Mouse (Mus musculus) cerebellum, adult 2 months (tissue): ENCODE results near the gene Pcnx4.

Experiments used
- CTCF ChIP-seq: fragments of 200-500 bp; IDR thresholded peaks from 2 replicates; pipeline ENCODE4 v1.5.1; 2011; ENCODE audit warnings: low read depth, mild to moderate bottlenecking, control low read depth, low read length, moderate library complexity, borderline replicate concordance; ENCODE audit not compliant: insufficient read depth
- POLR2A ChIP-seq: fragments of 200-500 bp; IDR thresholded peaks from 2 replicates; pipeline ENCODE4 v1.6.1; 2011; ENCODE audit warnings: low read length, control low read depth, borderline replicate concordance; ENCODE audit not compliant: insufficient read depth

DNA sequence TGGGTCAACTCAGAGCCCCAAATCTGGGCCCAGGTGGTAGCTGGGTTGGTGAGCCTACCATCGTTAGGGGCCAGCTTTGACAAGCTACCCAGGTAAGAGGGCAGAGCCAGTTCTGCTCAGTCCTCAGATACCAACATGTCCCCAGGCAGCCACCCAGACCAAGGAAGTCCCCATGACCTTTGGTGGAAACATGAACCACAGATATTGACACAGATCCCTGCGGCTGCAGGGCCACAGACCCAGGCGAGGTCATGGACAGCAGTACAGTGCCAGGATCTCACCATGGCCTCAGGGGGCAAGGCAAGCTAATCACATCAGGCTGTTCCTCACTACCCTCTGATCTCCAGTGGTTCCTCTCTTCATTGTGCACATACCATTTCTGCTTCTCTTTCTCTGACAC is 45.8 kb downstream of the Pcnx4 start:
- TF ChIP-seq POLR2A: no peak
- no peak for TF ChIP-seq CTCF
